Mouse (Mus musculus) ZHBTc4 (cell line): ENCODE results near the gene Vps53.
A peak's percentile ranks its signal among the peaks of the same experiment; 100 is the strongest.
"Not testable (repeated sequence)": the region's sequence is repeated elsewhere in the genome, so short reads cannot be mapped to it uniquely, and the experiment has no call there.

ENCODE experiments used
- DNase-seq: peaks from one replicate; pipeline ENCODE4 v3.0.0-alpha.2; 2011; ENCODE audit warnings: low read depth, low spot score

Gene Vps53

DNA sequence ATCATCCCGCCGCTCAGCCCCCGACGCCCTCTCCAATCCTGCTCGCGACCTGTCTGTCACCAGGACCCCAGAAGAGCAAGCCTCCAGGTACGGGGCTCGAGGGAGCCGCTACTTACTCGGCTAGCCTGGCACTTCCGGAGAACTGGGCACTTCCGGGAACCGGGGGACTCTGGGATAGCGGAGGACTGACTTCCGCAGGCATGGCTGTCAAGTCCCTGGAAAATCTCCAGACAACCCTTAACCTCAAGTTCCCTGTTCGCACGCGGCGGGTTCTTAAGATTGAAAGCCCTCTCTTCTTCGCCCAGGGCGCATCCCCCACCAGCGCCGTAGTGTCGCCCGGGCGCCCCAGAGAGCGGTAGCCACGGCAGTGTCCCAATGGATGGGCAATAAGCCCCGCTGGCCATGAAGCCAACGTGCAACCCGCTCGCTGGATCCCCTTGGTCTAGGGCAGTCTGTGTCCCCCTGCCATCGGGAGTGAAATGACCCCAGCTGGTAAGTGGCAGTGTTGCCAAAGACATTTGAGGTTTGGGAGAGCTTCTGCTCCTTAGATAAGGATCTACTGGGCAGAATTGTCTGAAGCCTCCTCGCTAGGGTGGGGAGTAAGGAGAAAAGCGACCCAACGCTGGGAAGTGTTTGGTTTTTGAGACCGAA lies at the start of gene Vps53, which contains the start of gene Fam57a:
Gene Vps53 (minus strand): TSS at position 153 of the 651 bp plus-strand sequence.
Gene Fam57a (plus strand): TSS at position 177 of the 651 bp plus-strand sequence.
- peak; percentile 75 for DNase-seq

DNA sequence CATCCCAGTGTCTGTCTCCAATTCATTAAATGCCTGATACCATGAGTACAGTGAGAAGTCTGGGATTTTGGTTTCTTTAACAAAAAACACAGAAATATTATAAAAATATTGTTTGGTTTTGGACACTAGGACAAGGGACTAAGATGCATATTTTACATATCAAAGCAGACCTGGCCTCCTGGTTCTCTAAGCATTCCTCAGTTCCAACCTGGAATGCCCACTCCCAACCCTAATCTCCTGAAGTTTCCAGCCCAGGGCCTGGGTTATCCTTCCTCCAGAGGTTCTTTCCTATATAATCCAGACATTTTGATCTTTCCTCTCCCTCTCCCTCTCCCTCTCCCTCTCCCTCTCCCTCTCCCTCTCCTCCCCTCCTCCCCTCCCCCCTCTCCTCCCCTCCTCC lies 45.6 kb upstream of the Vps53 start:
- peak; percentile 55 for DNase-seq

DNA sequence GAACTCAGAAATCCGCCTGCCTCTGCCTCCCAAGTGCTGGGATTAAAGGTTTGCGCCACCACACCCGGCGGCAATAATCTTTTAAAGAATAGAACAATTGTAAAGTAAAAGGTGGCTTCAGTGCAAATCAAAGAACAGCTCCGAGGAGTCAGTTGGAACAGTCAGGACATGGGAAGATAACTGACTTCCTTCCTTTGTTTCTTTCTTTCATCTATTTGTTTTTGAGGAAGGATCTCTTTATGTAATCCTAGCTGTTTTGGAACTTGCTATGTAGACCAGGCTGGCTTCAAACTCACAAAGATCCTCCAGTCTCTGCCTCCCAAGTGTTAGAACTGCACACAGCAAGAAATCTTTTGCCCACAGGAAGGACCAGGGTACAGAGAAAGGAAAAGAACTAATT lies 45.2 kb upstream of the Vps53 start:
- peak; percentile 76 for DNase-seq

DNA sequence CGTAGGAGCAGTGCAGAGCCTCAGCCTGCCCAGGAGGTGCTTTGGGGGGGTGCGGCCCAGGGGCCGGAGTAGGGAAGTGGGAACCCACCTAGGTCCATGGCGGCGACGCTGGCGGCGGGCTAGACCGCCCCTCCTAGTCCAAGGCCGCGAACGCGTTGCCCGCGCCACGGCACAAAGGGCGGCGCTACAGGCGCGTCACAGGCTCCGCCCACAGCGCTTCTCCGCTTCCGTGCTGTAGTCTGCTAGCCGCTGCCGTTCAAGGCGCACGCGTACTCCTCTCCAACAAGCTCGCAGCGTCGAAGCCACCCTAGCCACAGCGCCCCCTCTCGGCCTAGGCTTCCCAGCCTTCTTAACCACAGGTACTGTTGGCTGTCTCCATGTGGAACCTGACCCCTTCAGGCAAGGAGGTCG lies 37.9 kb upstream of the Vps53 start, which contains the start of the genes Dbil5 and Gemin4:
Gene Dbil5 (plus strand): TSS at position 219 of the 411 bp plus-strand sequence.
Gene Gemin4 (minus strand): TSS at position 275 of the 411 bp plus-strand sequence.
- DNase-seq = peak; percentile 99

DNA sequence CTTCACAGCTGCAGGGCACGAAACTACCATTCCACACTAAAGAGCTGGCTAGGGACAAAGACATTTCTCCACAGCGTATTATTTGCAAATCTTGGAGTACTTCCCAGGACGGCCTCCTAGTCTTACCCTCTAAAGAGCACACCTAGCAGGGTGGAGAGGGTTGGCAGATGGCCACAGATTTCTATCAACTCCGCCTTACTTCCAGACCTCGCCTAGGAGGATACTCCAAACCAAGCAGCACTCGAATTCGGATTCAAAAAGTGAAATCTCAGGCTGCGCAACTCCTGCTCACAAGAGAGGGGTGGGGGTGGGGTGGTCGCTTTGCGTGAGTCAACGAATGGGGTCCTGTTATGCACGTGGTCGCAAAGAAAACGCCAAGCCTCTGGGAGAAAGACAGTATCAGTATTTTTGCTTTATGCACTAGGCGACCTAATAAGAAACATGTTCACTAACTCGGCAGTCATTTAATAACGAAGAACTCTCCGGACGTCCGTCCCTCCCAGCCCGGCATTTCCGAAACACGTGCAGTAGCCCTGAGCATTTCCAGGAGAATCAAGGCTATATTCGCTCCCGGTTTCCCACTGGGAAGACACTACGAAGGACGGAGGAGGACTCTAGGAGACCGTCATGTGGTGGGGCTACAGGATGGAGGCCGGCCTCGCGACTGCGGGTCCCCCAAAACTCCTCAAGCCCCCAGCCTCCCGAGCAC lies 37.4 kb upstream of the Vps53 start:
- peak; percentile 60 for DNase-seq

DNA sequence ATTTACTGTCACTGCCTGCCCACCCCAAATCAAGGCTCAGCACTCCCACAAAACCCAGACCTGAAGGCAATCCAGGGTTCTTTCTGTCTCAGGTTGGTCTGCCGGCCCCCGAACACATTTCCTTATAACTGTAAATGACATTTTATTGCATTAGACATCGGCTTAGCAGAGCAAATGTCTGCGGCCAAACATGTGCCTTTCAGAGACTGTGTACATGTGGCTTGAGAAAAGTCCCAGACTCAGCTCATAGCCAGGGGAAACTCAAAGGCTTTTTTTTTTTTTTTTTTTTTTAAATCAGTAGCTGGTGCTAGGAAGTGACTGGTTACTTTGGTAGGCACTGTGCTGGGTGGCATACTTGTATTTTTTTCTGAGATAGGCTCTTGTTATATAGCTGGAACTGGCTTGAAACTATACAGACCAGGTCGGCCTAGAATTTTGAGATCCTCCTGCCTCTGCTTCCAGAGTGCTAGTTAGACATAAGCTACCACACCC lies 36.6 kb upstream of the Vps53 start:
- no peak for DNase-seq

DNA sequence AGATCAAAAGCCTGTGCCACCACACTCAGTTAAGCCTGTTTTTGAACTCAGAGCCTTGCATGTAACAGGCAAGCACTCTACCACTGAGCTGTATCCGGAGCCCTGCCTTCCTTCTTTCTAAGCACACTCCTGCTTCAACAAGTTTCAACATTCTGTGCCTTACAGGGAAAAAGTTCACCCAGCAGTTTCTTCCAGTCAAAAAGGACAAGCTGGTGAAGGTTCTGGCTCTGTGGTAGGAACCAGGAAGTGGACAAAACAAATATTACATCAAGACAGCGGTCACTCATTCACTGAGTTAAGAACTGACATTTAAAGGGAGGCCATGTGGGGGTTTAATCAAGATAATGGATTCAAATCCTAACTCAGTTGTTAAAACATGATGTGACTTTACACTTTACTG lies 35.6 kb upstream of the Vps53 start:
- no peak for DNase-seq

DNA sequence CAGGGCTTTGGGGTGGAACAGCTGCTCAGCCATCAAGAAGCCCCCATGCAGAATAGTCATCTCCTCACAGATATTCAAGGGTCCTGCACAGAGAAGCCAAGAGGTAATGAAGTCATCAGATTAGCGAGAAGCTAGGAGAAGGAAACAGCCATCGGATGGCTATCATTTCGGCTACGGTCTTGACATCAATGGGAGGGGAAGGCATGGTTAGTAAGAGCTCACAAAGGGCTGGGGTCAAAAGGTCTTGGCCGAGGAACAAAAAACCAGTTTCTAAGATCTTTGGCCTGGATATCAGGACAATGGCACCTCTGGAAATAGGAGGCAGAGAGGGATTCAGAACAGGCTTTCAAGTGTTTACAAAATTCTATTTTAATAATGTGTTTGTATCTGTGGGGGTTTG lies 34.4 kb upstream of the Vps53 start:
- DNase-seq = no peak

DNA sequence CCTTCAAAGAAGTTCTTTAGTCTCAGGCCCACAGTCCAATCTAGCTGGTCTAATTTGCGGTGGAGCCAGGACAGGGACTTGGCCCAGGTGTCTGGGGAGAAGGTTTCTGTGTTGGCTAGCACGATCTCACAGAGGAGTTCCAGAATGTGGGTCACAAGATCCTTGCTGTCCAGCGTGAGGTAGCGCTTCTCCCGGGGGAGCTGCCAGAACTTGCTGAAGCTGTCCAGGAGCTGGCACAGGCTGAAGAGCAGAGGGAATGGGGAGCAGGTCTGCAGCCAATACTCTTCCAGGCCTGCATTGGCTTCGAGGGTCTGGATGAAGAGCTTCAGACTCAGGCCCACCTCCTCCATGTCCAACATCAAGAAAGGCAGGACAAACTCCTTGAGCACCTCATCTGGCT lies 32.1 kb upstream of the Vps53 start:
- DNase-seq = not testable (repeated sequence)

DNA sequence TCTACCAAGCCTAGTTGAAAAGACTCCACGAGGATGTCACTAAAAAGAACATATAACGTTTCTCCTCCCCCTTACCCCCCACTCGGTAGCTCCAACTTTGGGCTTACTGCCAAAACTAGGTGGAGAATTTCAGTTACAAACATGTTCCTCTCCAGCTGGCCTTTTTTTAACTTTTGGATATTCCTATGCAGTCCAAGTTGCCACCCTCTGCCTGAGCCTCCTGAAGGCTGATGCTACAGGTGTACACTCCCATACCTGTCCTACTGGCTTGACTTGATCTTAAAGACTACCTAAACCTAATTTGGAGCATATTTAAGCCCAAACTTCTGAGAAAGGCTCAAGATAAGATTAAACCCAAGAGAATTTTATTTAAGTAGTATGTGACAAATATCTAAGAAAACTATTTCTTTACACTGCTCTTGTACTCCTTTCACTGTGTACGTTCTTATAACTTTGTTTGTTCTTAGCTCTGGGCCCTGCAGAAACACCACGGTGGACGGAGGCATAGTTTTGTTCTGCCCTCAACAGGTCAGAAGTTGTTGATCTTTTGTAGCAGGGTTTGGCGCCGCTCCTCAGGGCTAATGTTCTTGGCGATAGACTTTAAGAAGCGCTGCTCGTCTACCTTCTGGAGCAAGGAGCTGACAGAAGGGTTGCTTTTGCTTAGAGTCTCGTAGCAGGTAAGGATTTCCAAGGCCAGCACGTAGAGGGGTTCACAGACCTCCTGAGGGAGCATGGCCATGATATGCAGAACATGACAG lies 31.0 kb upstream of the Vps53 start:
- no peak for DNase-seq

DNA sequence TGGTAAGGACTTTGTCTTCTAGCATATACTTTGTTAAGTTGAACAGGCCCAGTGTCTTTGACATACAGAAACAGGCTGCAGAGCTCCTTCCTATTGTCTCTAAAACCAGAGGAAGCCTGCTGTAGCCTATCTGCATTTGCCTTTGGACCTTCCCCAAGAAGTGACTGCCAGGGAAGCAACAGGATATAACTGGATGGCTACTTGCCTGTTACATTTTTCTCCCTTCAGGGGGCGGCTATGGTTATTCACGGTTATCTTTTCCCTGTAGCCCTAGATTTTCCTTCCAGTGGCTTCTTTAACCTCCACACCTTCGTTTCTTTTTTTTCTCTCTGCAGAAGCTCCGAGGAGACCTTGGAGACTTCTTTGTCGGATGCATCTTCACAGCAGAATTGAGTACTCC lies 27.3 kb upstream of the Vps53 start:
- peak; percentile 31 for DNase-seq

DNA sequence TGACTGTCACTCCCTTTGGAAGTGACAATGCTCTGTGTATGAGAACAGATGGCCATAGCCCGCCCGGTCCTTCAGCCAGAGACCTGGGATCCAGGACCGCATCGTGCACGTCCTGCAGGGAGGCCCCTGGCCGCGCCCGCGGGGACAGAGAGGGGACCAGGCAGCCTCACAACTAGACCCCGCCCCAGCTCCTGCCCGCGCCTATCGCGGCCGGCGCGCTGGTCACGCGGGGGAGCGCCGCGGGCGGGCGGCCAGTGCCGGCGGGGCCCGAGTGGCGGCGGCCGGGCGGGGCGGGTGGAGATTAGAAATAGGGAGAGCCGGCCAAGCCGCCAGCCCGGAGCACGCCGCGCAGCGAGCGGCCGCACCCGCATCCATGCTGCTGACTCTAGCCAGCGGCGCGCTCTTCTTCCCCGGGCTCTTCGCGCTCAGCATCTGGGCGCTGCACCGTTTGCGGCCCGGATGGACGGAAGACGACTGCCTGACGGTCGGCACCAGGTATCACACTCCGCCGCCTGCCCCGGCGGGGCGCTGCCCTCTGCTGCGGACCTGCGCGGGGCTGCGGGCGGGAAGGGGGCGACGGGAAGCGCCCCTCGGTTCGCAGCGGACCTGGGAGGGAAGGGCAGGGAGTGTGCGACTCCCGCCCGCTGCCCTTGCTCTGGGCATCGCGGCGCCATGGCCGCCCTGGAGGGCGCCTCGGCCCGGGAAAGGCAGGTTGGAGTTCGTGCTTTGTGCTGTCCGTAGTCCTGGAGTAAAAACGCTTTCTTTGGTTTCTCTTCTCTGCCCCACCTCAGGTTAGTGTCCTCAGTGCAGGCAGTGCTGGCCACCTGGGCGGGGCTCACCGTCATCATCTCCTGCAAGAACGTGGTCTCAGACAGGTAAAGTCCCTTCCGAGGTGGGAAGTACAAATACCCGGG lies 22.6 kb upstream of the Vps53 start:
- peak; percentile 73 for DNase-seq

DNA sequence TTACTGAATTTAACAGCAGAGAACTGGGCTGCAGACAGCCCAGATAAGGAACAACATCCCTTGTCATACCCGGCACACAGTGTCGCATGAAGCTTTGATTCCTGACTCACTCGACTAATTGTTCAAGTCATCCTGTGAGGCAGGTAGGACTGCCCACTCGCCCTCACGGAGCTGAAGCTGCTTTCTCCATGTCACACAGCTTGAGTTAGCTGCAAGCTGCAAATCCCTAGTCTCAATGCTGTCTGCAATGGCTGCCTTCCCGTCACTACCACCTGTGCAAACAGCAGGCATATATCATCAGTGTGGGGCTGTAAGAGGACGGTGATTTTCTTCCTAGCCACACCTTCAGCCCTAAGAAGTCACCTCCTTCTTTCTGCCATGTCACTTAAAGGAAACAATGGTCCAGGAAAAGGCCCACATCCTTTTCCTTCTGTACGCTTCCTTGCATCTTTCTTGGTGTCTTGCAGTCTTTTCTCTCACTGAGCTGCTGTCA lies 17.6 kb upstream of the Vps53 start:
- DNase-seq = no peak

DNA sequence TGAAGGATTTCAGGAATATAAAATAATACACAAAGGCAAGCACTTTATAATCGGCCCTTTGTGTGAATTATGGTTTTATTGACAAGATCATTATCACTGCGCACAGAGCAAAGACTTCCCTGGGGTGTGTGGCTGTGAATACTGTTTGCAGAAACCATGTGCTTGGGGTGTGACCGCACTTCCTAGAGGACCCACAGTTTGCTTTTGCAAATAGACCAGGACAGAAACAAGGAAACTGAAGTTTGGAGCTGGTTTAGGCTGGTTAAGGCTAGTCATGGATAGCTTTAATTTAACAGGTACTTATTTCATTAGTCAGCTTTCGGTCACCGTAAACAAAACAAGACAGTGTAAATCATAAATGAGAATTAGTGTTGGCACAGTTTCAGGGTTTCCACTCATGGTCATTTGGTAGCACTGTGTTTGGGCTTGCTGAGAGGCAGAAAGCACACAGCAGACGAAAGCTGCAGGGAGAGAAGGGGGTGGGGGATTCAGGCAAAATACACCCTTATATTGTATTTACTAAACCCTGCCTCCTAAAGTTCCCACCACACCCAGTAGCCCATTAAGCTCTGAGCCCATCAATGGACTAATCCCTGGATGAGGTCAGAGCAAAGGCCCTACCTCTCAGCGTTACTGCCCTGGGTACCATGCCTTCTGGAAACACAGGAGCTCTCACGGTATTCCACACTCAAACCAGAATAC lies 17.0 kb upstream of the Vps53 start:
- DNase-seq = peak; percentile 57

DNA sequence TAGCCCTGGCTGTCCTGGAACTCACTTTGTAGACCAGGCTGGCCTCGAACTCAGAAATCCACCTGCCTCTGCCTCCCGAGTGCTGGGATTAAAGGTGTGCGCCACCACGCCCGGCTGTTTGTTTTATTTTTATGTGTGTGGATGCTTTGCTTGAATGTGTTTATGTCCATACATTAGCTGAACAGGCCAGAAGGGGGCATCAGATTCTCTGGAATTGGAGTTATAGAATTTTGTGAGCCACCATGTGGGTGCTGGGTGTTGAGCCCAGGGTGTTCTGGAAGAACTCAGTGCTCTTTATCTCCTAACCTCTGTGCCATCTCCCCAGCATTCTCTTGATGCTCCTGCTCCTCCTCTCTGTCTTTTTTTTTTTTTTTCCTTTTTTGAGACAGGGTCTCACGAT lies 7.5 kb upstream of the Vps53 start:
- peak; percentile 42 for DNase-seq

DNA sequence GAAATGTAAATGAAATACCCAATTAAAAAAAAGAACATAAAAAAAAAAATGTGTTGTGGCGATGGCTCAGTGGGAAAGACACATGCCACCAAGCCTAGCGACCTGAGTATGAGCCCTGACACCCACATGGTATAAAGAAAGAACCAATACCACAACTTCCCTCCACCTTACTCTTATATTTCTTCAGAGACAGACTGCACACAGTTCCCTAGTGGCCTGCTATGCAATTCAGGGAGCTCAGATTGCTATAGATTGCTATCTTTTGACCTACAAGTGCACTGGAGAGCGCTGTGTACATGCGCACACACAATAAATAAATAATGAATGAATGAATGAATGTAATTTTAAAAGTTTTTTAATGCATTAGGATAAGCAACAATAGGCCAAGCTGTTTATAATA lies 4.3 kb upstream of the Vps53 start:
- DNase-seq = no peak

DNA sequence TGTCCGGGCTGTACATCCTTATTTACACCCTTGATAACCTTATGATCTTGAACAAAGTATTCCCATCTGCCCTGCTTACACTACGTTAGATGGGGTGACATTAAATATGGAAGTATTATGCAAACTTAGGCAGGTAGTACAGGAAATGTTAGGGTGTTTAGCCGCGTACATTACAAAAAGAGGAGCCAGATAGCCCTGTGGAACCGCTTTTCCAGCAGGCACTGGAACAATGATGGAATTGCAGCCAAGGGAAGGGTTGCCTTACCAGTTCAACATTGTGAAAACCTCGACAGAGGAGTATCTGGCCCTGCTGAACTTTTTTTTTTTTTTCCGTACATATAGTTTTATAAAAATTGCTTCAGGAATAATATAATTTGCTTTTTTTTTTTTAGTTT lies 696 bp upstream of the Vps53 start:
- DNase-seq = no peak

DNA sequence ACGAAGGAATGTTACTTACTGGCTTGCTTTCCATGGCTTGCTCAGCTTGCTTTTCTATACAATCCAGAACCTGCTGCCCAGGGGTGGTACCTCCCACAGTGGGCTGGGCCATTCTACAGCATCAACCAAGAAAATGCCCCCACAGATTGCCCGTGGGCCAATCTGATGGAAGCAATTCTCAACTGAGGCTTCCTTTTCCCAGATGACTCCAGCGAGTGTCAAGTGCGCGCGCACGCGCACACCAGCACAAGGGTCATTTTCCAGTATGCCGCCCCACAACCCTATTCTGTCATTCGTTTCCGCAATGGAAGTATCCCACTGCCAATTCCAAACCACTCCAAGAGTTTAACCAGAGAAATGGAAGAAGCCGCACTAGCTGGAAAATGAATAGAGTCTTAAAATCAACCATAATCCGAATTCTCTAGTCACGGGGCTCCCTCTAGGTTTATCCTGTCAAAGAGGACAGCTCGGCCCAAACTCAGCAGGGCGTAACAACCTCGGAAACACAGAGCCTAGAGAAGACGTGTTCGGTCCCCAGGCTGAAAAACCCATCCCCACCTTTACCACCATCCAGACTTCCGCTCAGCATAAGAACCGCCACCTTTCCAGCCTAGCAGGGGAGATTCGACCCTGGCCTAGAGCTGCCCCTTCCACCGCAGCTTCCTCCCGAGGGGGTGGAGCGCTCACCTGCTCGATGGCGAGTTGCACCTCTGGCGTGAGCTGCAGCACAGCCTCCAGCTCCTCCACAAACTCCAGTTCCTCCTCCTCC lies 537 bp downstream of the Vps53 start:
- peak; percentile 87 for DNase-seq

DNA sequence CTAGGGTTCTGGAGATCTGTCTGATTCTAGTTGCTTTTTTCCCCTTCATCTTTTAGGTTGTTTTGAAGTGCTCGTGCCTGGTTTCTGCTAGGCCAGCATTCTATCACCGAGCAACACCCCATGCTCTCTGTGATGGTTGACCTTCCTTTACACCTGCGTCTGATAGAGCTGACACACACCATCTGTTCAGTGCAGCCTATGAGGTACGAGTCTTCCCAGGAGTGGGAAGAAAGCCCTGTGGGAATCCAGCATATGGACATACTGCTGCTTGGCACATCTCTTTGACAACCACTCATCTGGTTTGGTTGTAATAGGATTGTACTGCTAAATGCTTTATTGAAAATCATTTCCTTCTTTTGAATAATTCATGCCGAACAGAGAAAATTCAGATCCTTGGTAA lies 9.2 kb downstream of the Vps53 start:
- DNase-seq = no peak

DNA sequence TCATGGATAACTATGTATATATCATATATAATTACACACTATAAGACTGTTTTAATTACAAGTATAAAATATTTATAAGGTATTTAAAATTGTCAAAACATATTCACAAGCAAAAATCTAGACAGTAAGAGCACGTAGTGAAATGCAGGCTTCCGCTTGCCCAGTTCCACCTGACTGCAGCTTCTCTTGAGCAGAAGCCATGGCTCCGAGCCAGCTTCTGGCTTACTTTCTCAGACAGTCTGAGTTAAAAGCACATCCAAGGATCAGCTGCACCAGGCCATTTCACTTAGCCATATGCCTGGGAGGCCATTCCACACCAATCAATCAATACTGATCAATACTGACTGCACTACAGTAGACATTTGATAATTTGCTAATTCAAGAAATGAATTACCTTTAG lies 10.5 kb downstream of the Vps53 start:
- no peak for DNase-seq
